Mouse (Mus musculus): ENCODE results near the gene Vmn1r119. TPM values are rescaled to one million over a fixed set of nuclear protein-coding genes. Genes with fewer than 3 reads are reported as not detected.

Gene Vmn1r119
- not detected in 2 replicates for polyA plus RNA-seq (2012; rRNA removed; ENCODE audit: low replicate concordance)

GRCm38 (mm10) chr7:21012355-21012754 is at the start of gene Vmn1r119:
Gene Vmn1r119 (minus strand): TSS chr7:21012455.

GRCm38 (mm10) chr7:21053684-21054083 is 41.4 kb upstream of the Vmn1r119 start, which contains the start of gene Vmn1r120:
Gene Vmn1r120 (minus strand): TSS chr7:21053784.

Other genes with a start within 250 kb of the Vmn1r119 start
- not detected in 2 replicates for gene Vmn1r112, start 241.3 kb downstream of the Vmn1r119 start, polyA plus RNA-seq (2012; rRNA removed; ENCODE audit: low replicate concordance)
- not detected in 2 replicates for gene Vmn1r113, start 225.2 kb downstream of the Vmn1r119 start, polyA plus RNA-seq (2012; rRNA removed; ENCODE audit: low replicate concordance)
- not detected in 2 replicates for gene Vmn1r114, start 200.3 kb downstream of the Vmn1r119 start, polyA plus RNA-seq (2012; rRNA removed; ENCODE audit: low replicate concordance)
- not detected in 2 replicates for gene Vmn1r115, start 167.5 kb downstream of the Vmn1r119 start, polyA plus RNA-seq (2012; rRNA removed; ENCODE audit: low replicate concordance)
- not detected in 2 replicates for gene Vmn1r116, start 140.2 kb downstream of the Vmn1r119 start, polyA plus RNA-seq (2012; rRNA removed; ENCODE audit: low replicate concordance)
- gene Vmn1r117, start 128.3 kb downstream of the Vmn1r119 start, polyA plus RNA-seq (2012; rRNA removed; ENCODE audit: low replicate concordance): not detected in 2 replicates
- not detected in 2 replicates for gene Vmn1r118, start 100.1 kb downstream of the Vmn1r119 start, polyA plus RNA-seq (2012; rRNA removed; ENCODE audit: low replicate concordance)
- gene Vmn1r120, start 41.3 kb upstream of the Vmn1r119 start, polyA plus RNA-seq (2012; rRNA removed; ENCODE audit: low replicate concordance): not detected in 2 replicates
- not detected in 2 replicates for gene Vmn1r121, start 86.1 kb upstream of the Vmn1r119 start, polyA plus RNA-seq (2012; rRNA removed; ENCODE audit: low replicate concordance)
- not detected in 2 replicates for gene Vmn1r122, start 121.7 kb upstream of the Vmn1r119 start, polyA plus RNA-seq (2012; rRNA removed; ENCODE audit: low replicate concordance)
- not detected in 2 replicates for gene Vmn1r123, start 149.7 kb upstream of the Vmn1r119 start, polyA plus RNA-seq (2012; rRNA removed; ENCODE audit: low replicate concordance)
- not detected in 2 replicates for gene Gm5157, start 178.0 kb upstream of the Vmn1r119 start, polyA plus RNA-seq (2012; rRNA removed; ENCODE audit: low replicate concordance)
- not detected in 2 replicates for gene Vmn1r124, start 248.2 kb upstream of the Vmn1r119 start, polyA plus RNA-seq (2012; rRNA removed; ENCODE audit: low replicate concordance)

Measured in duodenum, adult 2 months (tissue).